Mouse (Mus musculus) left cerebral cortex, postnatal 25 days (tissue): ENCODE measurements at regions not wholly inside any gene's neighbourhood (a gene's known extent, or its start where the extent isn't known, plus 50 kb on each side); places are given as distances from the start of the nearest gene placed in this dataset.

Experiments
- DNase-seq, 2 experiments: peaks; one replicate each; pipeline ENCODE4 v3.0.0; 2022; ENCODE audit warnings: low spot score in 2 of 2, mixed read lengths in 1 of 2
- intact Hi-C: fragments of 180-260 bp; cut with DNase I; formaldehyde crosslinking; loops from one replicate; pipeline ENCODE4 v1.15.1; 2025

DNA sequence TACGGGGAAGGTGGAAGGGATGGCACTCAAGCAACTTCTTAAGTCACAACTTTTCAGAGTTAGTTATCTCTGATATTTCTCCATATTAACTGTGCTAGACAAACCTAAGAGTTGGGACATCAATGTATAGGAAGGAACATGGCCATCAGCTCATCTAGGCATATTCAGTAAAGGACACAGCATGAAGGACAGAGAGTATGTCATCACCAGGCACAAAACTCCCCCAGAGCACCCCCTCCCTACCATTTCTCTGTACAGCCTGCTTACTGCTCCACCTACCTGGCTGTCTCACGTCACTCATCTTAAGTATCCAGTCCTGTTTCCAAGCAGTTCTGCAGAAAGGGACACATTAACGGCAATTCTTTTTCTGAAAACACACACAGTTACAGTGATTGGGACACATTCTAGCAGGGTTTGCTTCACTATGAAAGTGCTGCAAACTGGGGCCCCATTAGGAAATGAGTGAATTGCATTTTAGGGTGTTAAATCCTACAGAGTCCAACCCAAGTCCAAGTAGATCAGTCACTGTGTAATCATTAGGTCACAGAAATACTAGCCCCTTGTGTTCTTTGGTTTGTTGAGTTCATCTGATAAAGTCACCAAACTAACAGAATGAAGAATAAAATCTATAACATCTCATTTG lies 180.7 kb upstream of the Thbs1 start:
- intact Hi-C loops: no loop called here
- no peak for DNase-seq

GRCm38 (mm10) chr2:117936590-117936989 lies 175.1 kb upstream of the Thbs1 start:
- DNase-seq: no peak
- intact Hi-C loops: no loop called here

DNA sequence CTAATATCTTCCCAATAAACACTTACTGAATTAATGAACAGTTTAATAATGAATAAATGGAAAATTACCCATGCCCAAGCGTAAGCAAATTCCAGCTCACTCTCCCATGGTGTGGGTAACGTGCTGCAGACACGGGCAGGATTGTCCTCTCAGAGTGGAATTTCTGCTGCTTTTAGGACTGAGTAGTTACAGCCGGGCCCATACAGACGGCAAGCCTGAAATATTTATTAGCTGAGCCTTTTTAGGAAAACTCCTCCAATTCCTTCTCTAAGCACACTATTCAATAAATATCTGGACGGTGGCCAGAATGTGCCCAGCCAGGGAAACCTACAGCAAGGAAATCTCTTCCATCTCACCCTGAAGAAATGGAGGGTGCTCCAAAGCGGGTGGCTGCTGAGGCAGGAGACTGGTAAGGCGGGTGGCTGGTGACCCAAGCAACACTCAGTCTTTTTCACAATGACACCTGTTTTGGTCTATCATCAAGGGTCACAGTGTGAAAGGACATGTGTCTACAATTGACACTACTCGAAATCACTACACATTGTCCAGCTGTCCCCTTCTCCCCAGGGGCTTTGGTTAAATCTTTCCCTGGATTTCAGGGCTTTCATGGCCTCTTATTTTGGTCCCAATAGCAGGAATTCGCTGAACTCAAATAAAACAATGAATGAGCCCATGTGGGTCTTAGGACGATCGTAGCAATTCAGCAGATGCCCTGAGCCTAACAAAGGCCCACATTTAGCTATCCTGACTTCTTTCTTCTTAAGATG lies 173.2 kb upstream of the Thbs1 start:
- intact Hi-C loops: no loop called here
- DNase-seq: no peak

GRCm38 (mm10) chr2:117941517-117942096 lies 170.1 kb upstream of the Thbs1 start:
- DNase-seq: peak; percentile 4 to 24

GRCm38 (mm10) chr2:117943666-117944065 lies 168.0 kb upstream of the Thbs1 start:
- no peak for DNase-seq
- intact Hi-C loops: no loop called here

More at GRCm38 (mm10) chr2:117941517-117942096, 170.1 kb upstream of the Thbs1 start:
- intact Hi-C loops: no loop called here

- DNase-seq: no peak
- intact Hi-C loops: no loop called here
Observed at GRCm38 (mm10) chr2:117944325-117944724, 167.4 kb upstream of the Thbs1 start.

DNA sequence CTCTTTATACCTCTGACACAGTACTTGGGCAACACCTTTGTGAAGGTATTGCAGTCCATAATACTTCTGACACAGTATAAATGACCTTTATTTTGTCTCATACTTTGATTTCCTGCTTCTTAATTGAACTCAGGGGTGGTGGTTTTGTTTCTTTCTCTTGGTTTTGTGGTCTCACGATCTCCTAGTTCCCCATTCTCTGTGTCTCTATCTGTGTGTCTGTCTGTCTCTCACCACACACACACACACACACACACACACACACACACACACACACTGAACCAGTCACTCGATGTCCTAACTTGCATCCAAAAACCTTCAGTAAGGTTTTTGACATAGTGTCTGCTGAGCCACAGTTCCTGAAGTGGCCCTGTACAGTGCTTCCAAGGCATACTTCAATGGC lies 166.7 kb upstream of the Thbs1 start:
- DNase-seq: no peak
- intact Hi-C loops: no loop called here

DNA sequence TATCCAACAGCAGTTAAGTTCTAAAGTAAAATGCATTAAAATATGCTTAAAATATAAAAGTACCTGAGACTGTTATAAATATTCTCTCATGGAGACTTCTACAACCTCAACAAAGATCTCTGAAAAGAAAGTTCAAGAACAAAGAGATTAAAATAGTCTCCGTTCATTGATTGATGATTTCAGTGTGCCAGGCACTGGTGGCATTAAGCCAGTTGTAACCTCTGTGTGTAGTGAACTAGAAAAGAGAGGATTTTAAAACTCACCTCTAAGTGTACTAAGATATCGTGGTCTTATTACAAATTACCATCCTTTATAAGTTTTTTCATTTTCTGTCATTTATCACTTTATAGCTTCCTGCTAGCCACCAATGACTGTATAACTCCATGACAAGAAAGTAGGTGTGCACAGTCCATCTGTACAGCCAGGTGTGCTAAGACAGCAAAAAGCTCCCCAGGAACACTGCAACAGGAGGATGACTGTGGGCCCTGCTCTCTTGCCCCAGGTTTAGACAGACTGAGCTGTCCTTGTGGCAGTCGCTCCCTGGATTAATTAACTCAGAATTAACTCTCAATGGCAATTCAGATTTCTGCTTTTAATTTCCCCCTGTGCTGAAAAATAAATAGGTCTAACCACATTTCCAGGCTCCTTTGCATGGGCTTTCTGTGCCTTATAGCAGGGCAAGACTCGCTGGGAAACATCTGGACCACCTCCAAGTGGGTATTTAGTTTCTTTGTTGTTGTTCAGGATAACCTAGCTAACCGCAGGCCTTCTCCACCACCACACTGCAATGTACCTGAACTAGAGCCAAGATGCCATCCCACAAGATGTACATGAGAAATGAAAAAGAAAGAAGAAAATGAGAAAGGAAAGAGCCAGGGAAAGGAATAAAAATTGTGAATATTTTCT lies 161.0 kb upstream of the Thbs1 start:
- intact Hi-C loops: no loop called here
- DNase-seq: no peak

GRCm38 (mm10) chr2:117951337-117951718 lies 160.3 kb upstream of the Thbs1 start:
- intact Hi-C loops: no loop called here
- peak in 1 of 2 experiments; percentile 18 for DNase-seq

DNA sequence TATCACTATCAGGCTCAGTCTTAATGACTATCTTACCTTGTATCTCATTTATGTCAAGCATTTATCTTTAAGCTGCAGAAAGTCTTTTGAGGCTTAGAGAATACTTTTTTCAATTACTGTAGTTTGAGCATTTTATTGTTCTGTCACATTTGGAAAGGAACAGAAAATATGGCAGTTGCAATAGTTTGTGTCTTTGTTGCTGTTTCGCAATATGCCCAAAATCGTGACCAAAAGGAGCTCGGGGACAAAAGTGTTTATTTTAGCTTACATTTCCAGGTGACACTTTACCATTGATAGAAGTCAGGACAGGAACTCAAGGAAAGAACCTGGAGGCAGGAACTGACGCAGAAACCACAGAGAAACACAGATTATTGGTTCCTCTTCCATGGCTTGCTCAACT lies 152.9 kb upstream of the Thbs1 start:
- intact Hi-C loops: no loop called here
- no peak for DNase-seq

DNA sequence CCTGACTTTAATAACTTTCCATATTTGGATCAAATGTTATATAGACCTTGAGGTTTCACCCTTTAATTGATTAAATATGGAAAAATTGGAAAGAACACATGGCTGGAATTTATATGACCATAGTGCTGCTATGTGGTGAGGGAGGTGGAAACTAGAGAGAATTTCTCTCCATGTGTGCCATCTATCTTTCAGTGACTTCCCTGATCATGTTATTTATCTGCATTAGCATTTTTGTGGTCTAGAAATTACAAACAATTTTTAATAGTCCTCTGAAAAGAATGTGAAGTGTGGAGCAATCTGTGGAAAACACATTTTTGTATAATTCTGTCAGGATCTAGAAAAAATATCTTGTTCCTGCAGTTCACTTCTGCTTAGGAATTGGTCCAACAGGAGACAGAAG lies 152.2 kb upstream of the Thbs1 start:
- intact Hi-C loops: no loop called here
- DNase-seq: no peak

GRCm38 (mm10) chr2:117962531-117962930 lies 149.1 kb upstream of the Thbs1 start:
- no peak for DNase-seq
- intact Hi-C loops: no loop called here

DNA sequence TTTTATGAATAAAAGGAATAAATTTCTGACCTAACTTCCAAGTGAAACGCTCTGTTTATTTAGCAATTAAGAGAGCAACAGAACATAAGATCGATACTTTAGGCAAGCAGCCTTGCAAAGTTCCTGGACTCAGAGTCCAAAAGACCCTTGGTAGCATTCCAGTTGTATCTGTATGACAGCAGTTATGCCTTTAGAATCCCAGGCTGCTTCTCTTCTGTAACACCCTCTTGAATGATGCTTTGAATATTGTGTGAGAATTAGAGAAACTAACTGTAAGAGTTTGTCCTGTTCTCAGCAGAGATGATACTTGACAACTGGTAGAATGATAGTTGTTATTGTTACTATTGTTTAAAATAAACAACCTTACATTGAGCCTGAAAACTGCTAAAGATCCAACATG lies 148.2 kb upstream of the Thbs1 start:
- intact Hi-C loops: no loop called here

GRCm38 (mm10) chr2:117965758-117966157 lies 145.9 kb upstream of the Thbs1 start:
- DNase-seq: no peak
- intact Hi-C loops: no loop called here

More for the DNA sequence above, 148.2 kb upstream of the Thbs1 start:
- no peak for DNase-seq

GRCm38 (mm10) chr2:117968731-117969130 lies 142.9 kb upstream of the Thbs1 start:
- intact Hi-C loops: no loop called here
- no peak for DNase-seq

DNA sequence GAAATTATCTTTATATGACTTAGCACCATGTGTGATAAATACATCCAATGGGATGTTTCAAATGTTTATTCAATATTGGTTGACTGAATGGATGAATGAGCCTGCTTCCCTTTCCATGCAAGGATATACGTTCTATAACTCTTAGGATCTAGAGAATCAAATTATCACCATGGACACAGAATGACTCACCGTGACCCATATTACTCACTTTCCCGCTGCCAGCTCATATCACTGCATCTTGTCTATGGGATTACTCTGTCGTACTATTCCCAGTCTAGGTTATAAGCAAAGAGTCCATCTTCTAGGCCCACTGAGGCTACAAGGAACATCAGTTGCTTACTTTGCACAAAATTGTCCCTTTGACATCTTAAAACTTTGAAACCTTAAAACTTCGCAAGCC lies 141.0 kb upstream of the Thbs1 start:
- intact Hi-C loops: no loop called here
- no peak for DNase-seq

DNA sequence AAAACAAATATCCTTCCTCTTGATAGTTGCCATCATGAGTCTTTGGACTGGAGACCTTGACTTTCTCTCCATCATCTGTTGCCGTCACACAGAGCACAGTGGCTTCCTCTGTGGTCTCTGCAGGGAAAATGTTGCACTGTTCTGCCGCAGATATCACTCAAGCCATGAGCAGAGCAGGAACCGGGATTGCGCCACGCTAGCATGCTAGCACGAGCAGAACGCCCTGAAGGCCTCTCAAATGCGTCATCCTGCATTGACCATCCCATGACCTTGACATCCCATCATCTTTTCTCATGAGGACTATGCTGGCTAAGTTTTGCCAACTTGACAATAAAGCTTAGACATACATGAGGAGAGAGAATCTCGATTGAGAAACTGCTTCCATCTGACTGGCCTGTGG lies 134.6 kb upstream of the Thbs1 start:
- DNase-seq: no peak
- intact Hi-C loops: no loop called here

GRCm38 (mm10) chr2:117980856-117981255 lies 130.8 kb upstream of the Thbs1 start:
- intact Hi-C loops: no loop called here
- DNase-seq: no peak

GRCm38 (mm10) chr2:117984569-117984968 lies 127.1 kb upstream of the Thbs1 start:
- DNase-seq: no peak
- intact Hi-C loops: no loop called here
